Mouse (Mus musculus): ENCODE measurements around the gene Gm14305. TPM values are rescaled to one million over a fixed set of nuclear protein-coding genes. Genes with fewer than 3 reads are reported as not detected.
"Not testable (repeated sequence)": the region's sequence is repeated elsewhere in the genome, so short reads cannot be mapped to it uniquely, and the experiment has no call there.

The Gm14305 gene
- 1 to 10 TPM; 8.6 to 9.3 TPM for total RNA-seq (2021)
- long read RNA-seq, experiment 1, transcript Gm14305-201 (4 exons, 1,167 nt): major isoform, 9 of 9 reads
- long read RNA-seq, experiment 1, partial matches to known transcripts: 0 of 9 reads
- long read RNA-seq, experiment 1, other reads (novel, unspliced or antisense): 0 of 9 reads
- long read RNA-seq, experiment 2, transcript Gm14305-201 (4 exons, 1,167 nt): major isoform, 8 of 8 reads
- long read RNA-seq, experiment 2, partial matches to known transcripts: 0 of 8 reads
- long read RNA-seq, experiment 2, other reads (novel, unspliced or antisense): 0 of 8 reads

- H3K27ac ChIP-seq: peak within 1 kb of the TSS; percentile 54
- DNase-seq; intact Hi-C loops (cut with DNase I): not testable (repeated sequence)
- peak within 1 kb of the TSS; percentile 76 for H3K4me3 ChIP-seq
Measured at GRCm38 (mm10) chr2:176708051-176708450, at the start of gene Gm14305. Gm14305 (plus strand) TSS chr2:176708328.

- H3K4me3 ChIP-seq; intact Hi-C loops (cut with DNase I); DNase-seq; H3K27ac ChIP-seq: not testable (repeated sequence)
Measured at GRCm38 (mm10) chr2:176670222-176670621, 37.9 kb upstream of the Gm14305 start, which contains the start of gene Zfp973. Zfp973 (plus strand) TSS chr2:176670522.

Other genes with a start within 250 kb of the Gm14305 start
- not detected for gene Gm14434, start 221.5 kb upstream of the Gm14305 start, total RNA-seq (2021)
- gene Zfp967, start 187.3 kb upstream of the Gm14305 start, total RNA-seq (2021): not detected
- 1 to 10 TPM in 1 of 2 experiments, not detected in 1; 1.0 TPM for gene Gm14308, start 72.0 kb upstream of the Gm14305 start, total RNA-seq (2021)
- 10 to 100 TPM; 15.0 to 16.7 TPM for gene Zfp973, start 37.8 kb upstream of the Gm14305 start, total RNA-seq (2021)
- 10 to 100 TPM in 1 of 2 experiments, 1 to 10 TPM in 1; 8.6 to 13.4 TPM for gene Gm14295, start 90.3 kb downstream of the Gm14305 start, total RNA-seq (2021)
- not detected for gene Gm14408, start 122.8 kb downstream of the Gm14305 start, total RNA-seq (2021)
- gene Gm14296, start 219.5 kb downstream of the Gm14305 start, total RNA-seq (2021): 1 to 10 TPM; 3.5 to 3.6 TPM